Mouse (Mus musculus) c-Kit-positive CD71-positive TER-119-negative erythroid progenitor cells, embryonic 14.5 days (primary cell): ENCODE data around the gene Hba-x.
"Not testable (repeated sequence)": the region's sequence is repeated elsewhere in the genome, so short reads cannot be mapped to it uniquely, and the experiment has no call there.

Source experiments
- DNase-seq: peaks from one replicate; pipeline ENCODE4 v3.0.0-alpha.2; 2013; ENCODE audit warnings: low read depth

The Hba-x gene

DNA sequence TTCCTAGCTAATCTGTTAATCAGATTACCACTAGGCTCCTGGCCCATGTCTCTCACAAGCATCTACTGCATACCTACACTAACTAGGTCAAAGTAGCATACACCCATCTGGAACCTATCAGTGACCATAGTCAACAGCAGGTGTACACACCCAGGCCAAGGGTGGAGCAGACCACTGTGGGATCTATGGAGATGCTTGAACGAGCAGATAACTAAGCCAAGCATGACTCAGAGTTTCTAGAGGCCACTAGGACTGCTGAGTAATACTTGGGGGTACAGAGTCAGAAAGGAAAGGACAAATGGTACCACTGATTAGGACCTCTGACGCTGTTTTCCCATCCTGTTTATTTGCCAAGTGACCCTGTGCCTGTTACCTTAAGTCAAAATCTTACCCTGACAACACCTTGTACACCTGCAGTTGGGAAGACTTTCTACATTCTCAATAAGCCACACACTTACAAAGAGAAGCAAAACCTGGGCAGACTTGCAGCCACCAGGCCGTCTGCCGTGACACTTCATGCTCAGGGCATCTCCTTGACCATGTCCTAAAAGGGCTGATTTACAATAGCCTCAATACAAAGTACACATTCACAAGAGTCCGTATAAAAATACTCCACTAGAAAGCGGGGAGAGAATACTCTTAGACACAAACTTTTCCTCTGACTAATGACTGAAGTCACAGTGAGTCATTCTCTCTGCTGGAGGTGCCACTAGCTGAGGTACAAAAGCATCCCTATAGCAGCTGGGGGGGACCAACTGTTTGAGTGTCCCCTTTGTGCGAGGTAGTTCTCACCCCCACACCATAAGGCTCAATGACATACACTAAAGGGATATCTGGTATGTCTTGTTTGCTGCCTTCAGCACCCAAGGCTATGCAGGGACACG, 25.1 kb upstream of the Hba-x start:
- DNase-seq, result peak; percentile 81

DNA sequence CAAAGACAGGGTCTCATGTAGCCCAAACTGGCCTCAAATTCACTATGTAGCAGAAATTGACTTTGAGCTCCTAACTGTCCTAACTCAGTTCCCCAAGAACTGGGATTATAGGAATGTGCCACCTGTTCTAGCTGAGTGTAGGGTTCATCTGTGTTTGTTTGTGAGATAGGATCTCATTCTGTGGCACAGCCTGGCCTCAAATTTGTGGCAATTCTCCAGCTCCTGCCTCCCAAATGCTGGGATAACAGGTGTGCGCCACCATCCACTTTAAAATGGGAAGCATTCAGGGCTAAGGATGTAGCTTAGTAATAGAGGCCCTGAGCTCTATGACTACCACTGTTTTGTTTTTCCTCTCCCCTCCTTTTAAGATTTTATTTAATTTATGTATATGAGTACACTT, 23.1 kb upstream of the Hba-x start:
- DNase-seq, result no peak

DNA sequence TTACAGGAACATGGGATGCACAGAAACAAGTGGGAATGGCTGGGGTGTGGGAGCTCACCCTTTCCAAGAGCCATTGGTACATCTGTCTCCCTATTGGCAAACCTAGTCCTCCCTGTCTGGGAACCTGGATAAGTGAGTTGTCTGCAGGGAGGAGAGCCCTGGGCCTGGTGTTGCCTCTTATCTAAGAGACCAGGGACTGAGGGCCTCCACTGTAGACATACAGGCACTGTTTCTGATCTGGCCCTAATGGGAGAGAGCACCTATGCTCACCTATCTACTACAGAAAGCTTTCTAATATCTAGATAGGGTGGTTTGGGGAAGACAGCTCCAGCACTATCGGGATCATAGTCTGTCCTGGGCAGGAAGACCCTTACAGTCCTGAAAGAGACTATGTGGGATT, 20.1 kb upstream of the Hba-x start:
- DNase-seq, result peak; percentile 75

DNA sequence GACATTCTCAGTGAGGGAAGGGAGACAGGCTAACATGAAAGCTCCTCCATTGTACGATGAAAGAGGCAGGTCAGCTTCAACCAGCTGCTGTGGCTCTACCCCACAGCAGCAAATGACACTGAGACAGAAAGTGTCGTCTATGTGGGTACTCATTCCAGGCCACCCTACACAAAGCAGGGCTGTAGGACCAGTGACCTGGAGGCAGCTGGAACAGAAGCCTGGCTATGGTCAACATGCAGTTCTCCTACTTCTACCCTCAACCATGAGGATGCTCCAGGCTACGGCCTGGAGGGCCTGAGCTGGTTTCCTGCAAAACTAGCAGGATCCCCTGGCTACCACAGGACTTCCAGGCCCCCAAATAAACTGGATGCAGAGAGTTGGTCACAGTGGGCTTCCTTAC, 19.6 kb upstream of the Hba-x start:
- no peak for DNase-seq

DNA sequence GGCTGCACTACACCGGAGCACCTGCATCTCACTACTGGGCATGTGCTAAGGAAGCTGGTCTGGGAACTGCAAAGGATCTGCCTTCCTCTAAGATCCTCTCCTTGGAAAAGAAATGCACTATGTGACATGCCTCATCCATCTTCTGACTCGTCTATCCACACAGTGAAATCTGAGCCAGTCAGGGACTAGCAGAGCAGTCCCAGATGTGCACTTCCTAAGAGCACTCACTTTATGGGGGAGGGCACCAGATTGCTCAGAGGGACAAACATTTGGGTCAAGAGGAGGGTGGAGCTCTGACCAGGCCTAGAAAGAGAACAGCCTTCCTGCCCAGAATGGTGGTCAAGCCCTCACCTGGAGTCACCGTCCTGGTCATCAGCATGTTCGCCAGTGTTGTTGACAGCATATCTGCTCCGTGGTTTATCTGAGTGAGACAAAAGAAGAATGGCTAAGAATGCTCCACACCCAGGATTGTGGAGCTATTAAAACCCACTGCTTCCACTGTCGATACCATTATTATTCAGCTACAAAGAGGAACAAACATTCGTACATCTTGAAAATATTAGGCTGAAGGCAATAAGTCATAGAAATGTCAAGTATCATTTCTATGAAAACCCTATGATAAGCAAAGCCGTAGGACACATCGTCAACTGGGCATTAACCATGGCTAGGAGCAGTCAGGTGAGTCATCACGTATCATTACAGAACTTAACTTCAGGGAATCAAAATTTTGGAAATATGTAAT, 13.4 kb upstream of the Hba-x start:
- DNase-seq, result no peak

DNA sequence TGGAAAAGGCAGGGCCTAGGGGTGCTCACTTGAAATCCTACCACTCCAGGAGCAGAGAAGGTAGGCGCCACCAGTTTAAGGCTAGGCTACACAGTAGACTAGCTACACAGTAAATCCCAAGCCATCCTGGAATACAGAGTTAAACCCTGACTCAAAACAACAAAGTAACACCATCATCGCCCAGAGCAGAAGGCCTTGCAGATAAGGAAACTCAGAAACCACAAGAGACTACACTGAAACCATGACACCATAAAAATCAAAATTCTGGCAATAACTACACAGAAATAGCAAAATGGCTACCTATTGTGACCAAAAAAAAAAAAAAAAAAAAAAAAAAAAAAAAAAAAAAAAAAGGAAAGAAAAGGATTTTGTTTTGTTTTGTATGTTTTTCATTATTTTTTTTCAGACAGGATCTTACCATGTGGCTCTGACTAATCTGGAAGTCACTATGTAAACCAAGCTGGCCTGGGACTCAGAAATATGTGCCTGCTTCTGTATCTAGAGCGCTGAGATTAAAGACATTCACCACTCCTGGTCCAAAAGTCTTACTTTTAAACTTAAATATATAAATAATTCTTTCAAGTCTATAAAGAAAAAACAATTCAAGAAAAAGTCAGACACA, 11.0 kb upstream of the Hba-x start:
- DNase-seq, result no peak

DNA sequence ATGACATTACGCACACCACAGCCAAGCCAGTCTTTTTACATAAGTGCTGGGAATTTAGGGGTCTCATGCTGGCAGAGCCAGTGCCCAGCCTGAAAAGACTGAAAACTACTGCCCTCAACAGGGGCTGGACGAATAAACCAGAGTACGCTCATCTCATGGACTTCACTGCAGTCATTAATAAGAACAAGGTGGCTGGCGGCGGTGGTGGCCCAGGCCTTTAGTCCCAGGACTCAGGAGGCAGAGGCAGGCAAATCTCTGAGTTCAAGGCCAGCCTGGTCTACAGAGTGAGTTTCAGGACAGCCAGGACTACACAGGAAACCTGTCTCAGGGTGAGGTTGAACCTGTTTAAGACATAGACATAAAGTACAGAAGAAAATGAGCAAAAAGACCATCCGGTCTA, 10.0 kb upstream of the Hba-x start:
- DNase-seq, result no peak

DNA sequence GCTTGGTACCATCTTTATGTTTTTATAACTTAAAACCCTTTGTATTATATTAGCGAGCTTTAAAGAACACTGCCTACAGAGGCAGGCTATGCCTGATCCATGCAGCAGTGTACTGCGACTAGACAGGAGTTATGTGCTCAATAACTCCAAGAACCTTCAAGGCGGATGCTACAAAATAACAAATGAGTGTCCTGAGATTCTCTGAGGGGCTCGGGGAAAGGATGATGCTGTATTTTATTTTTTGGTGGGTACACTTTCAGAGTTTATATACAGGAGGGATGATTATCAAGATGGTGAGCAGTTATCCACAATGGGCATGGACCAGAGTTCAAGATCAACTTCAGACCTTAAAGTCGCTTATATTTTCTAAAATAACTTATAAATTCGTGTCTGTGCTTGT, 9.4 kb upstream of the Hba-x start:
- no peak for DNase-seq

DNA sequence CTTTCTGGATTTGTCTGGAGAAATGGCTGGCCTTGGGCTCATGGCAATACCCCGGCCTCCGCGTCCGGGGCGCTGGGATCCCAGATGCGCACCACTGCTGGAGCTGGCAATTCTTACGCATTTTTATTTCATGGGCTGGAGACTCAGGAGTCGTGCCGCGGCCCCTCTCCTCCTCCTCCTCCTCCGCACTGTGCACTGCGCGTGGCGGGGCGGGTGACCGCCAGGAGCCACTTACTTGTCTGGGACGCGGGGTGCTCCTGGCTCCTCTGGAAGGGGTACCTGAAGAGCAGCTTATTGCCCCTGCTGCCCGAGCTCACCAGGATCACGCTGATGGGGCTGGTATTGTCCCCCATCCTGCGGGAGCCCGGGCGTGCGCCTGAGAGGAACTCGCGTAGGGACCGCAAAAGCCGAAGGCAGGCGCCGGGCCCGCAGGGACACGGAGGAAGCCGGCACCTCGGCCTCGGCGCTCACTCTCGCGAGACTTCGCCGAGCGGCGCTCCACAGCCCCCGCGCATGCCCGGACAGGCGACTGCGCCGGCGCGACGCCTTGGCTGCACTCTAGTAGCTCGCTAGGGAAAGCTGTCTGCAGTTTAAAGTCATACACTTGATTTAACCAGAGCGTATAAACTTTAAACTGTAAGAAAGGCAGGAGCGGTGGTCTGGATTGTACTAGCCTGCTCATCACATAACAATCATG, 8.9 kb upstream of the Hba-x start, which contains the start of gene Nprl3:
TSS of gene Nprl3 (minus strand) at position 520 of the 697 bp plus-strand sequence.
- peak; percentile 86 for DNase-seq

DNA sequence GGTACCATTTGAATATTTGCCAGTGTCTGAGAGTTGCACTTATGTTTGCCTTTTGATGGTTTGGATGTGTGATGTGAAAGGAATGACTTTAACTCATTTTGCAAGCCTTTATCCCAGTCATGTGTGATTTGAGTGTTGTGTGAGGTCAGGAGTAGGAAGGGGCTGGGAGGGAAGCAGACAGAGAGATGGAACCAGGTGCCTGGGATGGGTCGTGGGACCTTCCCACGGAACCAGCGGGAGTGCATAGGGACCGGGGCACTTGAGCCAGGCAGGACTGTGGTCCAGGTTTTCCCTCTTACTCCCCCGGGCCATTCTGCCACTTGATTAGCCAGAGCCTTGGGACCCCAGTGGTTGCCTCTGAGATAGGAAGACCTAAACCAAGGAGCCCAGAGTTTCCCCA, 8.2 kb upstream of the Hba-x start:
- DNase-seq, result no peak

DNA sequence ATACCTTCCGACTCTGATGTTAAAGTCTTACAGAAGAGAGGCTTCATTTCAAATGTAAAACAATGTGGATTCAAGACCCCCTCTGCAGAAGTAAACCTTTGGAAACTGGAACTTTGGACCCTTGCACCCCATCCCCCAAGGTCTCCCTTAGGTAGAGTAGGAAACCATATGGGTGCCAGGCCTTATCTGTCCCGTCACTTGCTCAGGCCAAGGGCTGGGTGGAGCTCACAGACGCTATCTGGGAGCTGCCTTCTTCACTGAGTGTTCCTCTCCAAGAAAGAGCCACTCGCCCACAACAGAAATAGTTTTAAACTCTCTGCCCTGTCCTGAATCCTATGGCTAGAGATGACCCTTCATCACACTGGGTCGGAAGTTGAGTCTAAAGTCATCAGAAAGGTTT, 7.2 kb upstream of the Hba-x start:
- DNase-seq, result no peak

DNA sequence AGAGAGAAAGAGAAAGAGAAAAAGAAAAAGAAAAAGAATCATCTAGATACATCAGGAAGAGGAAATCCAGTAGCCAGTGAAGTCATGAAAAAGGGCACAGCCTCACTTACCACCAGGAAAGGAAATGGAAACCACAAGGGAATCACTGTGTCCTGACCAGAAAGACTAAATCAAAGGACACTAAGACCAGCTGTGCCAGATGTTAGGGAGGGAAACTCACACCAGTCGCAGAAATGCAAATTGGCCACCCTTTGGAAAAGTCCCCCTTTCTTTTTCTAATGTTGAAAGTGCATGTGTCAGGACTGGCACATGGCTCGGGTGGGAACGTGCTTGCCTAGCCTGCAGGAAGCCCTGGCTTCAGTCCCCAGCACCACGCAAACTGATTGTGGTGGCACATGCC, 5.0 kb upstream of the Hba-x start:
- DNase-seq, result no peak

DNA sequence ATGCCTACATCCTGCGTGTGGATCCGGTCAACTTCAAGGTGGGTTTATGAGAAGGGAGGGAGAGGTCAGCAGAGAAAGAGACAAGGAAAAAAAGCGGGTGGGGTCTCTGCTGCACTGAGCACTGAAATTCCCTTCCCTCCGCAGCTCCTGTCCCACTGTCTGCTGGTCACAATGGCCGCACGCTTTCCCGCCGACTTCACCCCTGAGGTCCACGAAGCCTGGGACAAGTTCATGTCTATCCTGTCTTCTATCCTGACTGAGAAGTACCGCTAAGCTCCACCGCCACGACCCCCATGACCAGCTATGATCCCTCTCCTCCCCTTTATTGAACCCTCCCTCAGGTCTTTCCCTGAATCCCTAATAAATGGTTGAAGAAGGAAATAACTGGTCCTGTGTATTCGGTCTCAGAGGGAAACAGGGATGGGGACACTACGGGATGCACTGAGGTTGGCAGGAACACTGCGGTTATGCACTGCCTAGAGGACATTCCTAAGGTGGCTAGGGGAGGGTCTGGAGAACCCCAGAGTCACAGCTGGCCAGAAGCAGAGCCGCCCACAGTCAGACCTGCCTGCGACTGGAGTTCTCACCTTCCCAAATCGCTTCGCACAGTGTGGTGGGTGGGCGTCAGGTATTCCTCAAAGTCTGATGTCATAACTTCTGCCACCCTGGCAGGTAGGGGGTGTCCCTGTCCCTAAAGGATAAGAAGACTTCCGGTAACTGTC, 1.7 kb downstream of the Hba-x start:
- DNase-seq, result no peak

DNA sequence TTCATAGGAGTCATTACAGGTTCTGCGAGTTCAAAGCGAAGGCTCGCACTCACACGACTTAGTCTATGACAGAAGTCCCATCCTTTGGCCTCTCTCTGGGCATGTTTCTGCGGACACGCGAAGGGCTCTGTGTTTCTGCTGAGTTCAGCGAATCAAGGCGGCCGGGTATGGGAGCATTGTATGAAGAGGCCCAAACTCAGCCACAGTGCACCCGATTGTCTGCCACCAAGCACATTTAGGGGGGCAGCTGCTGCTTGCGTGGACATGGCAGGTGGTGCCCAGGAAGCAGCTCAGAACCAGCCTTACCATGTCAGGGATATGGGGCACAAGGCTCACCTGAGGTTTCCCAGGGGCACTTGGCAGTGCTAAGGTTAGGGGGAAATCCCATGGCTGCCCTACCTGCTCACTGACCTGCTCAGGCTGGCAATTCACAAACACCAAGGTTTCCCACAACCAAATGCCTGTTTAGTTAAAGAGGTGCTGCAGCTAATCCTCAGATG, 2.3 kb downstream of the Hba-x start:
- no peak for DNase-seq

DNA sequence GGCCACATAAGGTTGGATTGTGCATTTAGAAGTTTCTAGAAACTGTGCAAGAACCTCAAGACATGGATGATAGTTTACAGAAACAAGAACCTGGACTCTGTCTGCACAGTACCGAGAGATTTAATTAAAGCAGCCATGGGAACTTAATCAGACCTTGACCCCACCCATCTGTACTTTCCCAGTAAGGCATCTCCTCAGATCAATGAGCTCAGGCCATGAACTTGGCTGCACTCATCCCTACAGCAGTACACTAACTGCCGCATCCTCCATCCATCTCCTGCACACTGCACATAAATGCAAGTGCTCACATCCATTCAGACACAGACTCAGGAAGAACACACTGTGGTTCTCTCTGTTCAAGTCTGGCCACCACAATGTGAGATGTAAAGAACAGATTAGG, 4.4 kb downstream of the Hba-x start:
- DNase-seq, result no peak

DNA sequence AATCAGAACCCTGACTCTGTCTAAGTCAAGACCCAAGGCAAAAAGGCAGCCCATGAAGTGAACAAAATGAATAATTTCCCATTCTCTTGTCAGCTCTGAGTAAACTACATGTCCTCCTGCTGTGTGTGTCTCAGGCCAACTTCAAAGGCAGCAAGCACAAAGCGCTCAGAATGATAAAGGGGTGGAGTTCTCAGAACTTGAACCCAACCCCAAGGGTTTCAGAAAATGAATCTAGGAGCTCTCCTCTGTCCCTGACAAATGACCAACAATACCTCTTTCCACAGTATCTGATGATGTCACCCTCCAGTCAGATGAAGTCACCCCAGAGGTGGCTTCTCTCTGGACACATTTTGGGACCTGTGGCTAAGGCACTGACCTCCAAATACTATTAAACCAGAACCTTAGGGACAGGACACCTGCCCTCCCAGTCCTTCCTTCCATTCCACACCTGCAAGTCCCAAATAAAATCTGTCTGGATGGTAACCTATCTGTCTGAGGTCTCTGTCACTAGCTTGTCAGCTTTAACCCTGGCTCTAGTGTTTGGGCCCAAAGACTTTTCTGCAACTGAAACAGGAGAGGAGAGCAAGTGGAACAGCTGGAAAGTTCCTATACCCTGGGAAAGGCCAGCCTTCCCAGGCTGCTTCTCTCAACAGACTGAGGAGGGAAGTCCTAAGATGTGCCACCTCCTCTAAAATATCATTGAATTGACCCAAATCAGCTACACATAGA, 5.4 kb downstream of the Hba-x start:
- no peak for DNase-seq

DNA sequence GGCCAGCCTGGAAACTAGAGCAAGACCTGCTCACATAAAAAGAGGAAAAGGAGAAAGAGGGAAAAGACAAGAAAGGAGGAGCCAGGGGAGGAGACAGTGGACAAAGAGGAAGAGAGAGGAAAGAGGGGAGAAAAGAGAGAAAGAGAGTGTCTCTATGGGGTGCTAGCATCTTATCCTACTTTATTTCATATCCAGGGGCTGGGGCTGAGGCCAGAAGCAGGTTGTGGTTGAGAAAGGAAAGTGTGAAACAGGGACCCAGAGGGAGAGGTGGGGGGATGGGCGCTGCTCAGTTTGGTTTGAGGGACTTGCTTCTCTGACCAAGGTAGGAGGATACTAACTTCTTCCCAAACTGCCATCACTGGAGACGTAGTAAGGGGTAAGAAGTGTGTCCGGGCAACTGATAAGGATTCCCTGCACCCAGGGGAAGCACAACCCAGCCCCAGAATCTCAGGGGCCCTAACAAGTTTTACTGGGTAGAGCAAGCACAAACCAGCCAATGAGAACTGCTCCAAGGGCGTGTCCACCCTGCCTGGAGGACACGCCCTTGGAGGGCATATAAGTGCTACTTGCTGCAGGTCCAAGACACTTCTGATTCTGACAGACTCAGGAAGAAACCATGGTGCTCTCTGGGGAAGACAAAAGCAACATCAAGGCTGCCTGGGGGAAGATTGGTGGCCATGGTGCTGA, 7.0 kb downstream of the Hba-x start, which contains the start of gene Hba-a1:
TSS of gene Hba-a1 (plus strand) at position 421 of the 687 bp plus-strand sequence.
- DNase-seq, result not testable (repeated sequence)

DNA sequence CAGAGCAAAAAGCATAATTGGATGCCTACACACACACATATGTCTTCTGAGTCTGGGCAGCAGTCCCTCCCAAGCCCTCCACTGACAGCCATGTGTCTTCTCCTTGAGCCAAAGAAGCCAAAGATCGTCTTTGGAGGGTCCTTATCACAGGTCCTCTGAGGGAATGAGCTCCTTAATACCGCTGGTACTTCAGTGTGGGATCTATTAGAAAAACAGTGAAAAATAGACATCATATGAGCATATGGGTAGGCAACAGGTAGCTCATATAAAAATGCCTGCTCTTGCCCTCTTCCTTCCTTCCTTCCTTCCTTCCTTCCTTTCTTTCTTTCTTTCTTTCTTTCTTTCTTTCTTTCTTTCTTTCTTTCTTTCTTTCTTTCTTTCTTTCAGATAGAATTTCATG, 8.4 kb downstream of the Hba-x start:
- not testable (repeated sequence) for DNase-seq

DNA sequence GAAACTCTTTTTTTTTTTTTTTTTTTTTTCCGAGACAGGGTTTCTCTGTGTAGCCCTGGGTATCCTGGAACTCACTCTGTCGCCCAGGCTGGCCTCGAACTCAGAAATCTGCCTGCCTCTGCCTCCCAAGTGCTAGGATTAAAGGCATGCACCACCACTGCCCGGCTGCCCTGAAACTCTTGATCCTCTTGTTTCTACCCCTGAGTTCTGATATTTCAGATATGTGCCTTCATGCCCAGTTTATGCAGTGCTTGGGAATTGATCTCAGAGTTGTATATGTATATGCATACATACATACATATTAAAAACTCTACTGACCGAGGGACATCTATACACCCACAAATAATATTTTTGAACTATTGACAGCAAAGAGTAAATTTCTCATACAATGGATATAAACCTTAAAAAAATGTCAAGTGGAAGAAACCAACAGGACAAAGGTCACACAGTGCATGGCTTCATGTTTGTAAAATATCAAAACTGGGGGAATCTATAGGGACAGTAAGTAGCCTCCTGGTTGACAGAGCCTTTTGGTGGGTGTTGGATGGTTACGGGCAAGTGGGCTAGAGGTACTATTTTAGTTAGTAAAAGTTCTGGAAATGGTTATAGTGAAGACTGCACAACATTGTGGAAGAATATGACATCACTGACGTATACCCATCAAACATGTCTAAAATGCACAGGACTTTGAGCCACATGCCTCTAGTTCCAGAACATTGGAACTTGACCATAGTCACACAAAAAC, 9.0 kb downstream of the Hba-x start:
- no peak for DNase-seq
